Mouse (Mus musculus): ENCODE measurements at regions not wholly inside any gene's neighbourhood (a gene's known extent, or its start where the extent isn't known, plus 50 kb on each side); places are given as distances from the start of the nearest gene placed in this dataset.

DNA sequence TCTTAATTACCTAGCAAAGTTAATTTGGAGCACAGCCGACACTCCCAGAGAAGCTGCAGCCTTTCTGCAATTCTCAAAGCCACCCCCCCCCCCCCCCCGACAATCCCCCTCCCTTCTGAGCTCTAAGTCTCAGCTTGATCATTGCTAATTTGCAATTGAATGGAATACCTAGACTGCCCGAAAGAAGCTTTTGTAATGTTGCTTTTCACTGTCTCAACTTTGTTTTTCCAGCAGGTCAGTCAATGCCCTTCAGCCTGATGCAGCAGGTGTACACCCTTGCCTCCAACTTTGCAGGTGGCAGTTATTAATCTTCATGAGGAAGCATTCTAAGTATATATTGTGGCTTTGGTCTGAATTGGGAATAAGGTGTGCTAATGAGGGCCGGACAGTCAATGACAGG, 1006.6 kb upstream of the Gm8797 start:
- no peak overlapping the region for H3K9ac ChIP-seq (ENCODE audit: low read length)
- no peak overlapping the region for H3K4me2 ChIP-seq (ENCODE audit: low read length)
- H3K27me3 ChIP-seq (replicated peaks; ENCODE audit: control insufficient read depth, insufficient read depth, low read length), result no peaks in the 10 kb centered on the region
- WGBS, result 30% methylated on average over 4 of the region's 4 CpGs
- no peak for DNase-seq (ENCODE audit: low spot score)
- H3K4me3 ChIP-seq (ENCODE audit: low read depth, low read length), result no peak overlapping the region
- H3K27ac ChIP-seq (ENCODE audit: low read depth, low read length), result no peak overlapping the region
- no peaks in the 10 kb centered on the region for H3K36me3 ChIP-seq (ENCODE audit: control insufficient read depth, insufficient read depth, low read length)
- peaks cover 5% of the 10 kb centered on the region; the same call in 1 of the 2 replicates for H3K9me3 ChIP-seq (replicated peaks; ENCODE audit: control insufficient read depth, low read length)
- no peaks in the 10 kb centered on the region for H3K4me1 ChIP-seq (ENCODE audit: control insufficient read depth, insufficient read depth, low read length)
- ATAC-seq, result no peak

DNA sequence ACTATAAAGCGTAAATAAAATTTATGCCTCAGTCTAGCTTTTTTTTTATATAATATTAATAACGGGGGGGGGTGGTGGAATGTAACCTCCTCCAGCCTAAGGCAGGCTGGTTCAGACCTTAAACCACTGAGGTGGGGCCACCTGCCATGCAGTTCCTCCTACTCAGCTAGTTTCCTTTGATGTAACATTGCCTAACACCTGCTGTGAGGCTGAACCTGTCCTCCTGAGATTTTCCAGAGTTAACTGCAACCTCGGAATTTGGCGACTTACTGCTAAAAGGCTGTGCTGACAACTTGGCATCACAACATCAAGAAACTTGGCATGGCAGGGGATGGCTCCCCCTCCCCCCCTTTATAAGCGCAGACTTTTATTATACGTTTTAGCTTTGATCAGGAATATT, 1006.0 kb upstream of the Gm8797 start:
- DNase-seq (ENCODE audit: low spot score), result no peak
- Histone ChIP-seq H3K27me3 (replicated peaks; ENCODE audit: control insufficient read depth, insufficient read depth, low read length) (no peaks in the 10 kb centered on the region), H3K4me3 (ENCODE audit: low read depth, low read length) (no peak overlapping the region), H3K9me3 (replicated peaks; ENCODE audit: control insufficient read depth, low read length) (peaks cover 5% of the 10 kb centered on the region; the same call in 1 of the 2 replicates), H3K9ac (ENCODE audit: low read length) (no peak overlapping the region), H3K36me3 (ENCODE audit: control insufficient read depth, insufficient read depth, low read length) (no peaks in the 10 kb centered on the region), H3K27ac (ENCODE audit: low read depth, low read length) (no peak overlapping the region), H3K4me2 (ENCODE audit: low read length) (no peak overlapping the region), H3K4me1 (ENCODE audit: control insufficient read depth, insufficient read depth, low read length) (no peaks in the 10 kb centered on the region)
- no peak for ATAC-seq
- 92% methylated on average over 6 of the region's 6 CpGs for WGBS

DNA sequence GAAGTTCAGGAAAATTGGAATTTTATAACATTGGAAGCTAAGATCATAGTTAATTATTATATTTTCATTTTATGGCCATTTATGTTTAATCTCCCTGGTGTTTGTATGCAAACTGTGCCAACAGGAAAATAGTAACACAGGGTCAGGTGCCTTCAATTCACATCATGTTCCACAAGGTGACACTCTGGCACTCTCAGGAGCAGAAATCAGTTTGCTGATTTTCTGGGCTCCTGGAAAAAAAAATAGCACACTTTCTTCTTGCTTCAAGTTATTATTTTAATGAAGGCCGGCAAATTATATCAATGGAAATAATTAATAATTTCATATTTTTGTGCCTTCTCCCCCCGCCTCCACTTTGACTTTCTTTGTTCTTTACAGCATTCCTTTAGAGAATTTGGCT, 994.5 kb upstream of the Gm8797 start:
- H3K4me3 ChIP-seq (ENCODE audit: low read depth, low read length), result no peak overlapping the region
- H3K9ac ChIP-seq (ENCODE audit: low read length), result no peak overlapping the region
- no peaks in the 10 kb centered on the region; the same call in 1 of the 2 replicates for H3K9me3 ChIP-seq (replicated peaks; ENCODE audit: control insufficient read depth, low read length)
- H3K4me1 ChIP-seq (ENCODE audit: control insufficient read depth, insufficient read depth, low read length), result no peaks in the 10 kb centered on the region
- H3K4me2 ChIP-seq (ENCODE audit: low read length), result no peak overlapping the region
- DNase-seq (ENCODE audit: low spot score) (no peak), ATAC-seq (no peak)
- 91% methylated on average over 2 of the region's 2 CpGs for WGBS
- H3K36me3 ChIP-seq (ENCODE audit: control insufficient read depth, insufficient read depth, low read length), result no peaks in the 10 kb centered on the region
- no peak overlapping the region for H3K27ac ChIP-seq (ENCODE audit: low read depth, low read length)
- no peaks in the 10 kb centered on the region for H3K27me3 ChIP-seq (replicated peaks; ENCODE audit: control insufficient read depth, insufficient read depth, low read length)

DNA sequence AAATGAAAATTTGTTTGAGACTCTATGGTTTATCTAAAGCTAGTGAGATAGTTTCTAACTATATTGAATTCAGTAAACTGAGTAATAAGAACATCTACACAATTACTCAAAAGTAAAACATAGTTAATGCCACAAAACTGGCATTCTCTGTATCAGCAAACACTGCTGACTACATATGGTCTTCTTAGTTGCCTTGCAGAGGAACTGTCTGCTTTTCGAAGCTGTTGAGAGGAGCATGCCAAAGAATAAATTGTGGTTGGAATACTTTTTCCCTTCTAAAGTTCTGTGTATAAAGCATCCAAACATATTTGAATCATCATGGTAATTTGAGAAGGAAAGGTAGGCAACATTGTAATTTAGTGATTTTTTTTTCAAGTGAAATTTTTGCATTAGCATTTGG, 993.5 kb upstream of the Gm8797 start:
- no peaks in the 10 kb centered on the region for H3K36me3 ChIP-seq (ENCODE audit: control insufficient read depth, insufficient read depth, low read length)
- H3K4me3 ChIP-seq (ENCODE audit: low read depth, low read length), result no peak overlapping the region
- DNase-seq (ENCODE audit: low spot score) (peak; percentile 13), ATAC-seq (no peak)
- H3K9ac ChIP-seq (ENCODE audit: low read length), result no peak overlapping the region
- no peak overlapping the region for H3K4me2 ChIP-seq (ENCODE audit: low read length)
- H3K27ac ChIP-seq (ENCODE audit: low read depth, low read length), result no peak overlapping the region
- WGBS, result 84% methylated on average over 1 of the region's 1 CpGs
- no peaks in the 10 kb centered on the region; the same call in 1 of the 2 replicates for H3K9me3 ChIP-seq (replicated peaks; ENCODE audit: control insufficient read depth, low read length)
- no peaks in the 10 kb centered on the region for H3K4me1 ChIP-seq (ENCODE audit: control insufficient read depth, insufficient read depth, low read length)
- H3K27me3 ChIP-seq (replicated peaks; ENCODE audit: control insufficient read depth, insufficient read depth, low read length), result no peaks in the 10 kb centered on the region

DNA sequence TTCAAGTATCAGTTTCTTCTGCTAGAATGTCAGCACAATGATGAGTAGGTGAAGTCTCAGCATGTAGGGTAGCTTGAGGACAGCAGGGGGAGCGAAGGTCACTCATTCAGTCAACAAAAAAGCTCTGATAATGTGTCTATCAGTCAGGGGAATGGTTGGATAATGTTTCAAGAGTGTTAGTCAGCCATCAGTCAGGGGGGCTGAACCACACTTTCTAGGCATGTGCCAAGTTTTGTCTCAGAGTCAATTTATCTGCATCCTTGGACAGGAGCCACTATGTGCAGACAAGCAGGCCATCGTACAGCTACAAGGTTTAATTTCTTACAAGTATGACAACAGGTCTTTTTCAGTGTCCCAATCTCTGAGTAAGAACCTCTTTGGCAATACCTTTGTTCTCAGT, 987.5 kb upstream of the Gm8797 start:
- whole genome bisulfite sequencing, result 84% methylated on average over 2 of the region's 2 CpGs
- H3K9me3 ChIP-seq (replicated peaks; ENCODE audit: control insufficient read depth, low read length), result no peaks in the 10 kb centered on the region
- H3K4me2 ChIP-seq (ENCODE audit: low read length), result no peak overlapping the region
- no peaks in the 10 kb centered on the region for H3K36me3 ChIP-seq (ENCODE audit: control insufficient read depth, insufficient read depth, low read length)
- H3K4me3 ChIP-seq (ENCODE audit: low read depth, low read length), result no peak overlapping the region
- H3K4me1 ChIP-seq (ENCODE audit: control insufficient read depth, insufficient read depth, low read length), result no peaks in the 10 kb centered on the region
- DNase-seq (ENCODE audit: low spot score) (no peak), ATAC-seq (no peak)
- H3K27ac ChIP-seq (ENCODE audit: low read depth, low read length), result no peak overlapping the region
- H3K27me3 ChIP-seq (replicated peaks; ENCODE audit: control insufficient read depth, insufficient read depth, low read length), result no peaks in the 10 kb centered on the region
- H3K9ac ChIP-seq (ENCODE audit: low read length), result no peak overlapping the region

DNA sequence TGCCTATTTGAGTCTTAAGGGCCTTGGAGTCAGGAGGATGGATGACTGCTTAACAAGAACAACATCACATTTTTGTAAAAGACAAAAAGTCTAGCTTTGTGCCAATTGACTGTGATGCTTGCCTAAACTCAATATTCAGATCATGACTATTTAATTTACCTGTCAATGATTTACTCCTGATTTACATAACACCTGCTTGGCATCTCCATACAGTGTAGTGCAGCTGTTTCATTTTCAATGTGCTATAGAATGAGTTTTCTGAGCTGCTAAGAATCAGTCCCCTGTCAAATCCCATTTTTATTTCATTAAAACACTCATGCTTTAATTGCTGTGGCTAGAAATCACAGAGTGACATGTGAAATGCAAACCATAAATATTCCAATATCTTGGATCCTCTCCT, 974.0 kb upstream of the Gm8797 start:
- DNase-seq (ENCODE audit: low spot score), result no peak
- ATAC-seq, result no peak
- no peaks in the 10 kb centered on the region for H3K27me3 ChIP-seq (replicated peaks; ENCODE audit: control insufficient read depth, insufficient read depth, low read length)
- no peaks in the 10 kb centered on the region for H3K9me3 ChIP-seq (replicated peaks; ENCODE audit: control insufficient read depth, low read length)
- H3K4me2 ChIP-seq (ENCODE audit: low read length), result no peak overlapping the region
- no peaks in the 10 kb centered on the region for H3K36me3 ChIP-seq (ENCODE audit: control insufficient read depth, insufficient read depth, low read length)
- no peak overlapping the region for H3K9ac ChIP-seq (ENCODE audit: low read length)
- H3K4me1 ChIP-seq (ENCODE audit: control insufficient read depth, insufficient read depth, low read length), result no peaks in the 10 kb centered on the region
- no peak overlapping the region for H3K4me3 ChIP-seq (ENCODE audit: low read depth, low read length)
- H3K27ac ChIP-seq (ENCODE audit: low read depth, low read length), result no peak overlapping the region

DNA sequence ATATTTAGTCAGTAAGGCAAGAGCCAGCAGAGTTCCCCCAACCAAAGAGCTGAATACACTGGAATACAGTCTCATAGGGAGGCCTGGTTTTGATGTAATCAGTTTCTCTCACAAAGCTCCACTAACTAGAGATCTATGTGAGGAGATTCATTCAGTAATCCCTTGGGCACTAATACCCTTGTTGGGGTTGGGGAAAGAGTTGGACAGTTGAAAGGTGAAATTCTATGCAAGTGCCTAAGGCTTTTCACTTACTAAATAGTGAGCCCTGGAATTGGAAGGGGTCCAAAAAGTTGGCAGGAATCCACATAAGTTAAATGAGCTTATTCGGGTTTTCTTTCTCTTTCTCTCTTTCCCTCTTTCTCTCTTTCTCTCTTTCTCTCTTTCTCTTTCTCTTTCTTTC, 965.4 kb upstream of the Gm8797 start:
- DNase-seq (ENCODE audit: low spot score) (peak; percentile 63), ATAC-seq (peak; percentile 60)
- Histone ChIP-seq H3K27ac (ENCODE audit: low read depth, low read length) (no peak overlapping the region), H3K9me3 (replicated peaks; ENCODE audit: control insufficient read depth, low read length) (no peaks in the 10 kb centered on the region), H3K4me2 (ENCODE audit: low read length) (no peak overlapping the region), H3K4me1 (ENCODE audit: control insufficient read depth, insufficient read depth, low read length) (no peaks in the 10 kb centered on the region), H3K36me3 (ENCODE audit: control insufficient read depth, insufficient read depth, low read length) (no peaks in the 10 kb centered on the region), H3K4me3 (ENCODE audit: low read depth, low read length) (no peak overlapping the region), H3K9ac (ENCODE audit: low read length) (no peak overlapping the region), H3K27me3 (replicated peaks; ENCODE audit: control insufficient read depth, insufficient read depth, low read length) (no peaks in the 10 kb centered on the region)
- 13% methylated on average over 1 of the region's 1 CpGs for WGBS

DNA sequence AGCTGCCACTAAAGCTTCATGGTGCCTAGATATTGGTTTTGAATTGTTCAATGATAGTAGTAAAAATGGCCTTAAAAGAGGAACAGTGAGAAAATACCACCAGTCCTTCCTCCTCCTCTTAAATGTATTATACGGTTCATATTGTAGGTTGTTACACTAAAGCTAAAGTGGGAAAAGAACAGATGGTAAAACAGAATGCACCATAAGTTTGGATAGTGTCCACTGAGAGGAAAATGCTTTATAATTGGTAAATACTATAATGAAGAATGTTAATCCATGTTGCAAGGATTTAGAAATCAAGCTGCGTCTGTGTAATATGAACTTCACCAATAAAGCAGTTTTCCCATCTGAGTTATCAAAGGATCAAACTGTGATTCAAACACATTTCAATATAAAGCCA, 957.5 kb upstream of the Gm8797 start:
- no peak overlapping the region for H3K4me2 ChIP-seq (ENCODE audit: low read length)
- WGBS, result 74% methylated on average over 2 of the region's 2 CpGs

DNA sequence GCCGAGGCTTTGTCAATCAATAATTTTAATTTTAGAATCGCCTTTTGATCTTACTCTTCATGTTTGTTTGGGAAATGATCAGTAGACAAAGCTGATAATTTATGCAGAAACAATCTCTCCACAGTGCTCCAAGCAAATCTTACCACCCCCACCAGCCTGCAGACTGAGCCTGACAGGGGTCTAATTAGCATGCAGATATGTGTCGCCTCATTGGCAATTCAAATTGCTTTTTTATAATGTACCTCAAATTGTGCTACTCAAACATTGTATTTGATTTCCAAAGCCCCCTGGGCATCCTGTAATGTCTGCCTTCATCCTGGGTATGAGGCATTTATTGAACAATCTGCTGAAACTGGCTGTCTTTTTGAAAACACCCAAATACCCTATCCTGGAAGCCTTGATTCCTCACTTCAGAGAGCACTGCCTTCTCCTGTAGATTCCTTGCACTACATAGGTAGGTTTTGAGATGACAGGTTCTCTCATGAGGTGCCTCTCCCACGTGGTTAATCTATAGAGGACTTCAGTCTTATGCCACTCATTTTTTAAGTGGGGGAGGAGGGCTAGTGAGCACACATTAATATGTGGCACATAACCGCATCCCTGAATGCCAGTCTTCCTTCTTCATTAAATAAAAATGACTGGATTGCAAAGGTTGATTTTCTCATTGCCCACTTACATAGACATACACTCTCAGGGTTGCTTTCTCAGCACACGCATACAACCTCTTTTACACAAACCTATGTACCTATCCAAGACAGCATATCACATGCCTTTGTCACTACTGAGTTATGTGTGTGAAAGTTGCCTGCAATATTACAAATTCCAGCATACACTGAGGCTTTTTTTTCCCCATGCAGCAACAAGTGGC, 954.3 kb upstream of the Gm8797 start:
- H3K9me3 ChIP-seq (replicated peaks; ENCODE audit: control insufficient read depth, low read length), result no peaks in the 10 kb centered on the region
- H3K36me3 ChIP-seq (ENCODE audit: control insufficient read depth, insufficient read depth, low read length), result no peaks in the 10 kb centered on the region
- peak overlapping the region; percentile 38 for H3K4me2 ChIP-seq (ENCODE audit: low read length)
- peaks cover 16% of the 10 kb centered on the region for H3K4me1 ChIP-seq (ENCODE audit: control insufficient read depth, insufficient read depth, low read length)
- peak; percentile 74 for ATAC-seq
- no peak overlapping the region; the same call in none of the 2 replicates for H3K4me3 ChIP-seq (ENCODE audit: low read depth, low read length)
- H3K27ac ChIP-seq (ENCODE audit: low read depth, low read length), result peak overlapping the region; percentile 75; the same call in 1 of the 2 replicates
- peak; percentile 91 for DNase-seq (ENCODE audit: low spot score)
- 4% methylated on average over 6 of the region's 6 CpGs for WGBS
- no peak overlapping the region for H3K9ac ChIP-seq (ENCODE audit: low read length)
- no peaks in the 10 kb centered on the region for H3K27me3 ChIP-seq (replicated peaks; ENCODE audit: control insufficient read depth, insufficient read depth, low read length)

More for the DNA sequence above, 957.5 kb upstream of the Gm8797 start:
- no peaks in the 10 kb centered on the region for H3K9me3 ChIP-seq (replicated peaks; ENCODE audit: control insufficient read depth, low read length)
- ATAC-seq (no peak), DNase-seq (ENCODE audit: low spot score) (peak; percentile 55)
- no peak overlapping the region for H3K27ac ChIP-seq (ENCODE audit: low read depth, low read length)
- no peaks in the 10 kb centered on the region for H3K27me3 ChIP-seq (replicated peaks; ENCODE audit: control insufficient read depth, insufficient read depth, low read length)
- H3K4me3 ChIP-seq (ENCODE audit: low read depth, low read length), result no peak overlapping the region
- no peak overlapping the region for H3K9ac ChIP-seq (ENCODE audit: low read length)
- no peaks in the 10 kb centered on the region for H3K36me3 ChIP-seq (ENCODE audit: control insufficient read depth, insufficient read depth, low read length)
- H3K4me1 ChIP-seq (ENCODE audit: control insufficient read depth, insufficient read depth, low read length), result peaks cover 16% of the 10 kb centered on the region
